In genomic region chr11:106083708-106084701, GRCm38 (mm10) we compare ENCODE assay signal across 7 mouse cellular contexts. TPM values are rescaled to one million over a fixed set of nuclear protein-coding genes. Genes with fewer than 3 reads are reported as not detected.
DNase-seq lines count a peak whose midpoint lies in the region; ATAC-seq lines count a peak whose summit lies in the region.

Gene Map3k3, plus strand, starts transcription at chr11:106084613.

- ATAC-seq in embryonic facial prominence, embryonic 11.5 days (replicated peaks; ENCODE audit: insufficient number of reproducible peaks, low FRiP score, low TSS enrichment, low read depth) = peak; percentile 97
- ATAC-seq in granulocyte monocyte progenitor cell, adult 5-6 weeks (replicated peaks; ENCODE audit: poor library complexity, severe bottlenecking) = peak; percentile 91
- peak; percentile 98 for ATAC-seq in midbrain, embryonic 13.5 days

- no peaks in the 10 kb centered on the region for H3K9me3 ChIP-seq in embryonic facial prominence, embryonic 11.5 days (replicated peaks; ENCODE audit: control insufficient read depth, low read length)
- H3K9me3 ChIP-seq in limb, embryonic 10.5 days (replicated peaks) = no peaks in the 10 kb centered on the region
- no peaks in the 10 kb centered on the region for H3K9me3 ChIP-seq in midbrain, embryonic 13.5 days

- no peaks in the 10 kb centered on the region for H3K27me3 ChIP-seq in embryonic facial prominence, embryonic 11.5 days (ENCODE audit: control insufficient read depth, insufficient read depth, low read length)
- H3K27me3 ChIP-seq in limb, embryonic 10.5 days (ENCODE audit: low read depth, poor library complexity, severe bottlenecking) = no peaks in the 10 kb centered on the region
- no peaks in the 10 kb centered on the region for H3K27me3 ChIP-seq in midbrain, embryonic 13.5 days

- peak within 1 kb of the TSS; percentile 98 for H3K27ac ChIP-seq in embryonic facial prominence, embryonic 11.5 days (replicated peaks; ENCODE audit: low read depth, low read length)
- peak within 1 kb of the TSS; percentile 96 for H3K27ac ChIP-seq in limb, embryonic 10.5 days
- H3K27ac ChIP-seq in midbrain, embryonic 13.5 days = peak within 1 kb of the TSS; percentile 97

- peak; percentile 99 for DNase-seq in adrenal gland, postnatal 14 days
- peak; percentile 99 for DNase-seq in embryonic facial prominence, embryonic 11.5 days (ENCODE audit: low spot score)
- peak; percentile 100 for DNase-seq in kidney, adult 11 months
- peak; percentile 93 for DNase-seq in limb, embryonic 10.5 days (ENCODE audit: low spot score)
- DNase-seq in spleen, adult 12 weeks (ENCODE audit: low spot score) = peak; percentile 89

- peak within 1 kb of the TSS; percentile 61 for H3K4me2 ChIP-seq in embryonic facial prominence, embryonic 11.5 days (ENCODE audit: low read depth, low read length)
- peak within 1 kb of the TSS; percentile 61 for H3K4me2 ChIP-seq in midbrain, embryonic 13.5 days (replicated peaks)

- H3K4me3 ChIP-seq in embryonic facial prominence, embryonic 11.5 days (ENCODE audit: low read depth, low read length) = peak within 1 kb of the TSS; percentile 93
- H3K4me3 ChIP-seq in limb, embryonic 10.5 days = peak within 1 kb of the TSS; percentile 98
- H3K4me3 ChIP-seq in midbrain, embryonic 13.5 days (replicated peaks) = peak within 1 kb of the TSS; percentile 83

- no peaks in the 10 kb centered on the region for H3K36me3 ChIP-seq in embryonic facial prominence, embryonic 11.5 days (replicated peaks; ENCODE audit: control insufficient read depth, insufficient read depth, low read depth, low read length)
- H3K36me3 ChIP-seq in limb, embryonic 10.5 days = no peaks in the 10 kb centered on the region
- H3K36me3 ChIP-seq in midbrain, embryonic 13.5 days = no peaks in the 10 kb centered on the region

- WGBS in embryonic facial prominence, embryonic 11.5 days = under 1% methylated on average over 69 of the region's 69 CpGs
- under 1% methylated on average over 69 of the region's 69 CpGs for WGBS in limb, embryonic 10.5 days
- under 1% methylated on average over 69 of the region's 69 CpGs for WGBS in midbrain, embryonic 13.5 days

- H3K9ac ChIP-seq in embryonic facial prominence, embryonic 11.5 days (replicated peaks; ENCODE audit: low read length) = peak within 1 kb of the TSS; percentile 89
- peak within 1 kb of the TSS; percentile 93 for H3K9ac ChIP-seq in midbrain, embryonic 13.5 days (replicated peaks)

- no peaks in the 10 kb centered on the region for H3K4me1 ChIP-seq in embryonic facial prominence, embryonic 11.5 days (ENCODE audit: control insufficient read depth, insufficient read depth, low read length)
- H3K4me1 ChIP-seq in limb, embryonic 10.5 days = peaks cover 19% of the 10 kb centered on the region
- peaks cover 20% of the 10 kb centered on the region for H3K4me1 ChIP-seq in midbrain, embryonic 13.5 days (replicated peaks)

RNA-seq across cellular contexts. Expression of gene Map3k3, which starts in this region (rescaled TPM):
- total RNA-seq in adrenal gland, postnatal 14 days (2021) = 41.6 and 55.1 TPM in 2 replicates
- polyA plus RNA-seq in embryonic facial prominence, embryonic 11.5 days (2014; fragmentation: Nextera tagmentation; extraction: Ambion mirVana) = 15.7 and 16.8 TPM in 2 replicates
- total RNA-seq in granulocyte monocyte progenitor cell, adult 5-6 weeks (2014; fragmentation: Nextera tagmentation) = 30.4 and 32.1 TPM in 2 replicates
- 29.1 and 29.2 TPM in 2 replicates for total RNA-seq in granulocyte monocyte progenitor cell, adult 5-6 weeks (2017)
- polyA plus RNA-seq in limb, embryonic 10.5 days (2016; fragmentation: Nextera tagmentation; extraction: Ambion mirVana) = 21.6 and 23.3 TPM in 2 replicates
- 12.5 and 14.5 TPM in 2 replicates for polyA plus RNA-seq in midbrain, embryonic 13.5 days (2015; fragmentation: Nextera tagmentation; extraction: Ambion mirVana)

Comparison
In these comparisons a context has a peak if more than half of its experiments do, and no peak if none do; other contexts are left out.
1. Peak in every context shown above with its lines: DNase-seq, ATAC-seq, H3K4me3 ChIP-seq and H3K27ac ChIP-seq.